Mouse (Mus musculus) heart, postnatal 0 days (tissue): ENCODE data around the gene Dnajc11.

Experiments used
- CTCF ChIP-seq: IDR thresholded peaks from 2 replicates; pipeline ENCODE4 v1.5.1; 2016; ENCODE audit warnings: antibody characterized with exemption, control low read depth, low read depth
- EP300 ChIP-seq: IDR thresholded peaks from 2 replicates; pipeline ENCODE4 v1.6.1; 2016; ENCODE audit warnings: antibody characterized with exemption, low read depth

DNA sequence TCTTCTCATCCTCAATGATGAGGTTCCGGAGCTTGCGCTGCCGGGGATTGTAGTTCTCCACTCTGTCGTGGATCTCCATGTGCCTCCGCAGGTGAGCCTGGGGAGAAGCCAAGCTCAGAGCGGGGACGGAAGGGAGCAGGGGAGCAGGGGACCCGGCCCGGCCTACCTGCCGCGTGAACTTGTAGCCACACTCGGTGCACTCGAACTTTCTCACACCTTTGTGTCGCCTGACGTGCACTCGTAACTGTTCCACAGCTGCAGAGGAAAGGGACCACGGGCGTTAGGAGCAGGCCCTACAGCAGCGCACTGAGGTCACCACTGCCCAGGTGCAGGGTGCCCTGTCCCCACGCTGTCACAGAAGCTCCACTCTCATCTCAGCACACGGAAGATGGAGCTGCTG lies 86.5 kb downstream of the Dnajc11 start:
- TF ChIP-seq EP300 (no peak), CTCF (no peak)
